Mouse (Mus musculus): Measurements from ENCODE around the gene Aldh18a1.

DNA sequence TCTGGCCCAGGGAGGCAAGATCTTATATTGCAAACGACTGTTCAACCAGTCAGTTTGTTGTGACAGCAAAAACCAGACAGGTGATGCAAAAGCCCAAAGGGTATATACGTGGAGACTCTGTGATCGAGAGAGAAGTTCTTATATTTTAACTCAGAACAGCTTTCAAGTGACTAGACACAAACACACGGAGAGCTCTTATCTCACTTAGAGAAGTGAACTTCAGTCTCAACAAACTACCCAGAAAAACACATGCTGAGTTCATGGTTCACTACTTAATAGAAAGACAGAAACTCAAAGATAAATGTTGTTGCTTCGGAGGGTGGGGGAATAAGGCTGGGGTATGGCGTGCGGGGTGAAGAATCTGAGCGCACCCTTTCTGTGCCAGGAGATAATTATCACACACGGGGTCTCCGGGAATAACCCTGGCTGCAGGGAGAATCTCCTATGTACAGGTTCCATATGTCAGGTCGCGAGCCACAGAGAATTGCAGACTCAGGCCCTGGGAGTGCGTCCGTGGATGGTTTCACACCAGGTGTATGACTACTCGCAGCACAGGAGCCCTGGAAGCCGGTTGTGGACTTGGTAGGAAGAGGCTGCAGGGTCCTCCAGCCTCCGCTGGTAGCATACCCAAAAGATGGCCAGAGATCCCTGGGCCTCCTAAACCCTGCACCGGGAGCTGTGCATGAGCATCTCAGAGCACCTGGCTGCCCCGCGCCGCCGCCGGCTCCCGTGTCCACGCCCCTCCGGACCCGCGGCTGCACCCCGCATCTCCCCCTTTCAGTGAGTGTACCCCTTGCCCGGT is 571 bp downstream of the Aldh18a1 start:
- TF ChIP-seq CTCF (IDR thresholded peaks at IDR 0.05; ENCODE audit: extremely low read depth, insufficient read depth, insufficient read length, insufficient replicate concordance) (no peak), POLR2A (IDR thresholded peaks at IDR 0.05; ENCODE audit: low read depth, low read length) (no peak)

All from spleen, adult 2 months (tissue).